Mouse (Mus musculus) MEL (cell line): Measurements from ENCODE around the gene Fance. TPM values are rescaled to one million over a fixed set of nuclear protein-coding genes. Genes with fewer than 3 reads are reported as not detected.

ENCODE experiments used
- DNase-seq: peaks from one replicate; pipeline ENCODE4 v3.0.0; 2011; ENCODE audit warnings: low read depth, low spot score
- H3K27ac ChIP-seq: 2 replicates; pipeline ENCODE4 v1.5.1; 2012; ENCODE audit warnings: low read depth, mild to moderate bottlenecking, control low read depth, low read length, moderate library complexity; ENCODE audit not compliant: control insufficient read depth
- H3K27me3 ChIP-seq, 2 experiments: fragments of 150-350 bp in 1 of 2; sonication (generic) in 1 of 2; 2 replicates each; pipeline ENCODE4 v1.6.1; 2012; ENCODE audit warnings: low read length in 2 of 2, mild to moderate bottlenecking in 2 of 2, improper control_type of control experiment in 1 of 2, moderate library complexity in 1 of 2; ENCODE audit not compliant: insufficient read depth in 2 of 2, control insufficient read depth in 1 of 2
- H3K36me3 ChIP-seq, 2 experiments: 2 replicates each; pipeline ENCODE4 v1.6.1; 2012 to 2014; ENCODE audit warnings: low read length in 2 of 2, improper control_type of control experiment in 1 of 2, inconsistent platforms in 1 of 2, mild to moderate bottlenecking in 1 of 2; ENCODE audit not compliant: insufficient read depth in 2 of 2, control insufficient read depth in 1 of 2
- H3K4me1 ChIP-seq, 2 experiments: fragments of 150-350 bp in 1 of 2; sonication (generic) in 1 of 2; 2 replicates each; pipeline ENCODE4 v1.6.1; 2012; ENCODE audit warnings: low read length in 2 of 2, improper control_type of control experiment in 1 of 2, mild to moderate bottlenecking in 1 of 2; ENCODE audit not compliant: insufficient read depth in 2 of 2, control insufficient read depth in 1 of 2
- H3K4me3 ChIP-seq, 2 experiments: fragments of 150-350 bp in 1 of 2; sonication (generic) in 1 of 2; 2 replicates each; pipeline ENCODE4 v1.5.1; 2012; ENCODE audit warnings: low read depth in 2 of 2, low read length in 2 of 2, mild to moderate bottlenecking in 2 of 2, moderate library complexity in 2 of 2, control low read depth in 1 of 2, improper control_type of control experiment in 1 of 2; ENCODE audit not compliant: control insufficient read depth in 1 of 2, insufficient read depth in 1 of 2
- H3K79me2 ChIP-seq: 2 replicates; pipeline ENCODE4 v1.6.1; 2012; ENCODE audit warnings: mild to moderate bottlenecking, low read length, moderate library complexity; ENCODE audit not compliant: control insufficient read depth, poor library complexity, insufficient read depth
- H3K9ac ChIP-seq: 2 replicates; pipeline ENCODE4 v1.6.1; 2012; ENCODE audit warnings: low read depth, mild to moderate bottlenecking, control low read depth, low read length, moderate library complexity; ENCODE audit not compliant: control insufficient read depth, poor library complexity, severe bottlenecking
- H3K9me3 ChIP-seq: fragments of 150-350 bp; sonication (generic); replicated peaks from 2 replicates; pipeline ENCODE4 v1.6.1; 2012; ENCODE audit warnings: mild to moderate bottlenecking, low read length, improper control_type of control experiment, moderate library complexity; ENCODE audit not compliant: insufficient read depth
- CHD2 ChIP-seq: IDR thresholded peaks from 2 replicates; pipeline ENCODE4 v1.6.1; 2011; ENCODE audit warnings: low read length, improper control_type of control experiment
- CTCF ChIP-seq, 3 experiments: IDR thresholded peaks in 2 of 3; conservative IDR thresholded peaks in 1 of 3; 2 replicates each; pipeline ENCODE4 v1.5.1; 2011 to 2012; ENCODE audit warnings: low read length in 3 of 3, low read depth in 2 of 3, mild to moderate bottlenecking in 2 of 3, improper control_type of control experiment in 1 of 3, inconsistent platforms in 1 of 3, mixed read lengths in 1 of 3, moderate library complexity in 1 of 3; ENCODE audit not compliant: control insufficient read depth in 1 of 3, insufficient read depth in 1 of 3, poor library complexity in 1 of 3, severe bottlenecking in 1 of 3
- EP300 ChIP-seq, 2 experiments: IDR thresholded peaks; 2 replicates each; pipeline ENCODE4 v1.6.1; 2011; ENCODE audit warnings: improper control_type of control experiment in 2 of 2, low read length in 2 of 2, low read depth in 1 of 2, mild to moderate bottlenecking in 1 of 2
- GABPA ChIP-seq: IDR thresholded peaks from 2 replicates; pipeline ENCODE4 v1.6.1; 2012; ENCODE audit warnings: low read depth, mild to moderate bottlenecking, inconsistent platforms, low read length, improper control_type of control experiment, moderate library complexity
- HCFC1 ChIP-seq: IDR thresholded peaks from 2 replicates; pipeline ENCODE4 v1.6.1; 2012; ENCODE audit warnings: low read depth, mild to moderate bottlenecking, inconsistent platforms, low read length, improper control_type of control experiment, moderate library complexity
- JUND ChIP-seq: IDR thresholded peaks from 2 replicates; pipeline ENCODE4 v1.6.1; 2011; ENCODE audit warnings: low read depth, mild to moderate bottlenecking, improper control_type of control experiment, low read length
- KAT2A ChIP-seq: conservative IDR thresholded peaks from 2 replicates; pipeline ENCODE4 v1.6.1; 2012; ENCODE audit warnings: low read depth, low read length, improper control_type of control experiment, inconsistent platforms
- MAX ChIP-seq: IDR thresholded peaks from 2 replicates; pipeline ENCODE4 v1.6.1; 2011; ENCODE audit warnings: low read length, improper control_type of control experiment
- MAZ ChIP-seq: IDR thresholded peaks from 2 replicates; pipeline ENCODE4 v1.6.1; 2012; ENCODE audit warnings: low read depth, mild to moderate bottlenecking, inconsistent platforms, low read length, improper control_type of control experiment
- MEF2A ChIP-seq: IDR thresholded peaks from 2 replicates; pipeline ENCODE4 v1.6.1; 2014; ENCODE audit warnings: low read depth, mild to moderate bottlenecking, inconsistent platforms, low read length, improper control_type of control experiment; ENCODE audit not compliant: poor library complexity, insufficient replicate concordance, severe bottlenecking; ENCODE audit errors: extremely low read depth
- MXI1 ChIP-seq: IDR thresholded peaks from 2 replicates; pipeline ENCODE4 v1.6.1; 2011; ENCODE audit warnings: mild to moderate bottlenecking, low read depth, low read length, improper control_type of control experiment
- MYB ChIP-seq: IDR thresholded peaks from 2 replicates; pipeline ENCODE4 v1.6.1; 2011; ENCODE audit warnings: mild to moderate bottlenecking, low read depth, low read length, improper control_type of control experiment
- MYC ChIP-seq: IDR thresholded peaks from 2 replicates; pipeline ENCODE4 v1.6.1; 2011; ENCODE audit warnings: low read depth, mild to moderate bottlenecking, low read length, improper control_type of control experiment, moderate library complexity
- NELFE ChIP-seq: IDR thresholded peaks from 2 replicates; pipeline ENCODE4 v1.6.1; 2011; ENCODE audit warnings: low read depth, low read length, improper control_type of control experiment
- POLR2A ChIP-seq, 2 experiments: IDR thresholded peaks; 2 replicates each; pipeline ENCODE4 v1.6.1; 2011 to 2012; ENCODE audit warnings: low read length in 2 of 2, mild to moderate bottlenecking in 2 of 2, control low read depth in 1 of 2, improper control_type of control experiment in 1 of 2, low read depth in 1 of 2, moderate library complexity in 1 of 2; ENCODE audit not compliant: control insufficient read depth in 1 of 2, insufficient read depth in 1 of 2, poor library complexity in 1 of 2
- POLR2AphosphoS2 ChIP-seq: IDR thresholded peaks from 2 replicates; pipeline ENCODE4 v1.6.1; 2011; ENCODE audit warnings: low read length, improper control_type of control experiment
- POLR2AphosphoS5 ChIP-seq: IDR thresholded peaks from 2 replicates; pipeline ENCODE4 v1.6.1; 2012; ENCODE audit warnings: low read depth, borderline replicate concordance, mild to moderate bottlenecking, inconsistent platforms, low read length, moderate library complexity, mixed read lengths
- RAD21 ChIP-seq: IDR thresholded peaks from 2 replicates; pipeline ENCODE4 v1.6.1; 2011; ENCODE audit warnings: mild to moderate bottlenecking, low read depth, low read length, improper control_type of control experiment
- RCOR1 ChIP-seq: IDR thresholded peaks from 2 replicates; pipeline ENCODE4 v1.6.1; 2012; ENCODE audit warnings: low read depth, mild to moderate bottlenecking, inconsistent platforms, low read length, improper control_type of control experiment
- SIN3A ChIP-seq: IDR thresholded peaks from 2 replicates; pipeline ENCODE4 v1.6.1; 2012; ENCODE audit warnings: low read length, improper control_type of control experiment, inconsistent platforms
- TAL1 ChIP-seq: IDR thresholded peaks from 2 replicates; pipeline ENCODE4 v1.6.1; 2012; ENCODE audit warnings: mild to moderate bottlenecking, inconsistent platforms, low read length, moderate library complexity, mixed read lengths
- TBP ChIP-seq: IDR thresholded peaks from 2 replicates; pipeline ENCODE4 v1.8.0; 2011; ENCODE audit warnings: low read depth, low read length, improper control_type of control experiment
- TCF12 ChIP-seq: IDR thresholded peaks from 2 replicates; pipeline ENCODE4 v1.6.1; 2014; ENCODE audit warnings: low read depth, mild to moderate bottlenecking, inconsistent platforms, low read length, improper control_type of control experiment, moderate library complexity
- USF1 ChIP-seq: IDR thresholded peaks from 2 replicates; pipeline ENCODE4 v1.6.1; 2014; ENCODE audit warnings: low read depth, mild to moderate bottlenecking, inconsistent platforms, low read length, improper control_type of control experiment, moderate library complexity
- USF2 ChIP-seq, 2 experiments: IDR thresholded peaks; 2 replicates each; pipeline ENCODE4 v1.6.1; 2011 to 2012; ENCODE audit warnings: improper control_type of control experiment in 2 of 2, low read length in 2 of 2, borderline replicate concordance in 1 of 2, inconsistent platforms in 1 of 2, low read depth in 1 of 2, mild to moderate bottlenecking in 1 of 2; ENCODE audit not compliant: insufficient read depth in 1 of 2
- ZC3H11A ChIP-seq: IDR thresholded peaks from 2 replicates; pipeline ENCODE4 v1.6.1; 2012; ENCODE audit warnings: low read depth, mild to moderate bottlenecking, inconsistent platforms, low read length, improper control_type of control experiment
- ZMIZ1 ChIP-seq: IDR thresholded peaks from 2 replicates; pipeline ENCODE4 v1.6.1; 2012; ENCODE audit warnings: low read depth, mild to moderate bottlenecking, inconsistent platforms, low read length, improper control_type of control experiment, moderate library complexity
- polyA plus RNA-seq, 2 experiments: library from polyadenylated mRNA; stranded (reverse) in 1 of 2; unstranded in 1 of 2; fragments of >175 nt in 1 of 2; fragments of >200 nt in 1 of 2; gene quantifications; 2 replicates each; pipeline versions ENCODE4 v1.2.1 to v1.2.4; 2012; ENCODE audit warnings: low replicate concordance in 2 of 2, low read depth in 1 of 2; ENCODE audit not compliant: insufficient read length in 2 of 2, insufficient read depth in 1 of 2, missing spikeins in 1 of 2
- total RNA-seq: library from RNA; depleted of rRNA; stranded (reverse); fragments of 300-350 nt; gene quantifications from 2 replicates; pipeline ENCODE4 v1.2.3, GENCODE M21; 2012

Fance gene
- total and polyA plus RNA-seq, 3 experiments = 51.2 to 382 (median 105) TPM

- H3K79me2 ChIP-seq = no peaks in the 10 kb centered on the region
- no peak overlapping the region for H3K9ac ChIP-seq
- H3K4me1 ChIP-seq = no peaks in the 10 kb centered on the region
- no peaks in the 10 kb centered on the region for H3K36me3 ChIP-seq
- no peak overlapping the region for H3K27ac ChIP-seq
- H3K9me3 ChIP-seq = no peaks in the 10 kb centered on the region
- no peak for DNase-seq
- H3K27me3 ChIP-seq = no peaks in the 10 kb centered on the region
- TF ChIP-seq KAT2A = no peak
- no peak for TF ChIP-seq MEF2A
- TF ChIP-seq ZC3H11A = no peak
- TF ChIP-seq MYC = no peak
- TF ChIP-seq USF2 (IDR thresholded peaks at IDR 0.05; ENCODE audit: borderline replicate concordance in 1 of 2, insufficient read depth in 1 of 2, low read depth in 1 of 2, low read length in 2 of 2) = no peak
- TF ChIP-seq POLR2A (IDR thresholded peaks at IDR 0.05; ENCODE audit: control insufficient read depth in 1 of 2, insufficient read depth in 1 of 2, low read depth in 1 of 2, low read length in 2 of 2, poor library complexity in 1 of 2) = no peak
- no peak for TF ChIP-seq USF1
- TF ChIP-seq HCFC1 = no peak
- no peak for TF ChIP-seq EP300 (IDR thresholded peaks at IDR 0.05; ENCODE audit: low read depth in 1 of 2, low read length in 2 of 2)
- TF ChIP-seq RAD21 = no peak
- TF ChIP-seq GABPA = no peak
- no peak for TF ChIP-seq TAL1
- TF ChIP-seq CTCF (IDR thresholded peaks at IDR 0.05 in 2 of 3, conservative IDR thresholded peaks at IDR 0.05 in 1 of 3; ENCODE audit: control insufficient read depth in 1 of 3, insufficient read depth in 1 of 3, low read depth in 2 of 3, low read length in 3 of 3, poor library complexity in 1 of 3, severe bottlenecking in 1 of 3) = no peak
- TF ChIP-seq RCOR1 = no peak
- TF ChIP-seq POLR2AphosphoS2 = no peak
- no peak for TF ChIP-seq POLR2AphosphoS5
- no peak for TF ChIP-seq MXI1
- no peak for TF ChIP-seq TBP
- TF ChIP-seq ZMIZ1 = no peak
- no peak overlapping the region for H3K4me3 ChIP-seq
Measured at GRCm38 (mm10) chr17:28300850-28301249, 12.5 kb upstream of the Fance start.

GRCm38 (mm10) chr17:28305172-28305571 lies 8.1 kb upstream of the Fance start:
- Histone ChIP-seq H3K9ac (no peak overlapping the region), H3K79me2 (no peaks in the 10 kb centered on the region; the same call in 1 of the 2 replicates), H3K9me3 (no peaks in the 10 kb centered on the region), H3K27me3 (no peaks in the 10 kb centered on the region), H3K4me3 (no peak overlapping the region), H3K4me1 (peaks cover 3 to 11% of the 10 kb centered on the region in 2 experiments), H3K36me3 (peaks cover 0 to 3% of the 10 kb centered on the region in 2 experiments; a peak in 2 of 4 replicates), H3K27ac (no peak overlapping the region)
- TF ChIP-seq TBP (no peak), ZC3H11A (no peak), NELFE (no peak), MAZ (no peak), TCF12 (no peak), SIN3A (no peak), USF2 (IDR thresholded peaks at IDR 0.05; ENCODE audit: borderline replicate concordance in 1 of 2, insufficient read depth in 1 of 2, low read depth in 1 of 2, low read length in 2 of 2) (no peak), MYB (no peak), RAD21 (no peak), JUND (no peak), POLR2A (IDR thresholded peaks at IDR 0.05; ENCODE audit: control insufficient read depth in 1 of 2, insufficient read depth in 1 of 2, low read depth in 1 of 2, low read length in 2 of 2, poor library complexity in 1 of 2) (no peak), TAL1 (no peak), KAT2A (no peak), MXI1 (no peak), CHD2 (no peak), MAX (no peak), ZMIZ1 (no peak)
- DNase-seq = no peak
